Mouse (Mus musculus) heart, adult 2 months (tissue): ENCODE measurements at regions not wholly inside any gene's neighbourhood (a gene's known extent, or its start where the extent isn't known, plus 50 kb on each side); places are given as distances from the start of the nearest gene placed in this dataset.

Source experiments
- EP300 ChIP-seq: fragments of 200-500 bp; IDR thresholded peaks from 2 replicates; pipeline ENCODE4 v1.6.1; 2011; ENCODE audit warnings: low read depth, low read length, control low read depth; ENCODE audit not compliant: insufficient read depth
- POLR2A ChIP-seq: fragments of 200-500 bp; IDR thresholded peaks from 2 replicates; pipeline ENCODE4 v1.6.1; 2011; ENCODE audit warnings: mild to moderate bottlenecking, low read depth, low read length, control low read depth; ENCODE audit not compliant: insufficient read depth

- no peak for TF ChIP-seq POLR2A
- TF ChIP-seq EP300, result no peak
Observed at GRCm38 (mm10) chr16:77279916-77280315, 266.4 kb downstream of the Usp25 start.
